Mouse (Mus musculus) layer of hippocampus, adult 2 months (tissue): ENCODE results near the gene Ptcd3. TPM values are rescaled to one million over a fixed set of nuclear protein-coding genes. Genes with fewer than 3 reads are reported as not detected.
A peak's percentile ranks its signal among the peaks of the same experiment; 100 is the strongest.

ENCODE experiments used
- DNase-seq, 2 experiments: peaks; one replicate each; pipeline ENCODE4 v3.0.0; 2022; ENCODE audit warnings: low spot score in 2 of 2
- H3K27ac ChIP-seq: fragments of 200-600 bp; 2 replicates; pipeline ENCODE4 v1.8.1; 2022
- H3K4me3 ChIP-seq: fragments of 200-600 bp; 2 replicates; pipeline ENCODE4 v1.8.1; 2022; ENCODE audit warnings: mild to moderate bottlenecking
- CTCF ChIP-seq: fragments of 200-600 bp; conservative IDR thresholded peaks from 2 replicates; pipeline ENCODE4 v1.8.1; 2022; ENCODE audit warnings: antibody characterized with exemption, mild to moderate bottlenecking, moderate library complexity
- total RNA-seq, 2 experiments: library from RNA; stranded (reverse); gene quantifications; 2 replicates each; pipeline ENCODE4 v1.2.3; 2021

Gene Ptcd3
- total RNA-seq, 2 experiments from 2014 or later: 71.0 to 74.8 TPM

- Histone ChIP-seq H3K4me3 (no peak overlapping the region), H3K27ac (no peak overlapping the region)
- no peak for TF ChIP-seq CTCF
- DNase-seq: no peak
Measured at GRCm38 (mm10) chr6:71836811-71837210, 71.7 kb downstream of the Ptcd3 start.

GRCm38 (mm10) chr6:71831581-71831960 lies 77.0 kb downstream of the Ptcd3 start:
- H3K27ac ChIP-seq: peak overlapping the region; percentile 94
- peak; percentile 95 to 98 for DNase-seq
- TF ChIP-seq CTCF: no peak
- H3K4me3 ChIP-seq: peak overlapping the region; percentile 79

GRCm38 (mm10) chr6:71830690-71831580 lies 77.6 kb downstream of the Ptcd3 start, which contains the start of gene Immt:
TSS of gene Immt (plus strand) at chr6:71831331.
- peak; percentile 37 for TF ChIP-seq CTCF
- Histone ChIP-seq H3K4me3 (peak within 1 kb of the TSS; percentile 79), H3K27ac (peak within 1 kb of the TSS; percentile 94)
- DNase-seq: peak; percentile 96 to 98

Other genes with a start within 250 kb of the Ptcd3 start
- 10 to 100 TPM; 69.1 to 71.2 TPM for gene Reep1, start 201.2 kb downstream of the Ptcd3 start, total RNA-seq
- 10 to 100 TPM; 31.2 to 31.8 TPM for gene Mrpl35, start 81.8 kb downstream of the Ptcd3 start, total RNA-seq
- gene Immt, start 77.4 kb downstream of the Ptcd3 start, total RNA-seq: 100 to 1,000 TPM; 131 to 137 TPM
- 10 to 100 TPM; 33.7 to 35.4 TPM for gene Polr1a, start 303 bp upstream of the Ptcd3 start, total RNA-seq
- 10 to 100 TPM; 99.3 TPM for gene St3gal5, start 188.8 kb upstream of the Ptcd3 start, total RNA-seq